Mouse (Mus musculus): ENCODE data around the gene Cpsf4. TPM values are rescaled to one million over a fixed set of nuclear protein-coding genes. Genes with fewer than 3 reads are reported as not detected.
"Not testable (repeated sequence)": the region's sequence is repeated elsewhere in the genome, so short reads cannot be mapped to it uniquely, and the experiment has no call there.

The Cpsf4 gene
- 58.1 and 58.4 TPM in 2 replicates for polyA plus RNA-seq (2016; fragmentation: Nextera tagmentation; extraction: Ambion mirVana)

DNA sequence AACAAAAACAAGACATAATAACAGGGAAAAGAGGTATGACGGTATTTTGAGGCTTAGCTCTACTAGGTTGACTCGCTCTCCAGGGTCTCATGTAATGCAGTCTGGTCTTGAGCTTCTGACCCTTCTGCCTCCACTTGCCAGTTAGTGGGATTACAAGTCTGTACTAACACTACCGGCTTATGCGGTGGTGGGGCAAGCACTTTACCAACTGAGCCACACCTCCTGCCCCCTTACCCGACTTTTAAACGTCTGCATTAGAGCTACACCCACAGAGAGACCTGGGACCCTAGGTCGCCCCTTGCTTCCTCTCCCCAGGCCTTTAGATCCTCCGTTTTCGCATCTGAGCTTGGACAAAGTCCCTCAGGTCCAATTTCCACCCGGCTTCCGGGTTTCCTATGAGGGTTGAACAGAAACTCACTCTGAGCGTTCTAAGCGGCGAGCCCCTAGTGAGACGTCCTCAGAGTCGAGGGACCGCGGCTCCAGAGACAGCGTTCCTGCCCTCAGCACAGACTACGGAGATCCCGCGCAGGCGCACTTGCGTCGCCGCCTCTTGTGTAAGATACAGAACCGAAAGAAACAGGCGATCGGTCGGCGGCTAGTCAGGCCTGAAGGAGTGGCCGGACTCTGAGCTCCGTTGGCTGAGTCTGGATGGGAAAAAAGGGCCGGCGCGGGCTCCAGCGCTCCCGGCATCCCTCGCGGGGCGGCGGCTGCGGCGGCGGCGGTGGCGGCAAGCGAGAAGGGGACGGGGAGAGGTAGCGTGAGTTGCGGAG lies at the start of gene Cpsf4, which contains the start of gene Ptcd1:
Gene Cpsf4 (plus strand): TSS at position 678 of the 770 bp plus-strand sequence.
Gene Ptcd1 (minus strand): TSS at position 573 of the 770 bp plus-strand sequence.
- no peaks in the 10 kb centered on the region for H3K27me3 ChIP-seq
- ATAC-seq (ENCODE audit: low FRiP score): peak; percentile 96
- H3K36me3 ChIP-seq: peaks cover 49% of the 10 kb centered on the region
- WGBS: under 1% methylated on average over 50 of the region's 51 CpGs
- H3K4me1 ChIP-seq: peaks cover 22% of the 10 kb centered on the region
- peak within 1 kb of the TSS; percentile 78 for H3K27ac ChIP-seq
- peak within 1 kb of the TSS; percentile 89 for H3K9ac ChIP-seq
- no peaks in the 10 kb centered on the region for H3K9me3 ChIP-seq (replicated peaks)
- H3K4me2 ChIP-seq (replicated peaks): peak within 1 kb of the TSS; percentile 93
- H3K4me3 ChIP-seq: peak within 1 kb of the TSS; percentile 92

DNA sequence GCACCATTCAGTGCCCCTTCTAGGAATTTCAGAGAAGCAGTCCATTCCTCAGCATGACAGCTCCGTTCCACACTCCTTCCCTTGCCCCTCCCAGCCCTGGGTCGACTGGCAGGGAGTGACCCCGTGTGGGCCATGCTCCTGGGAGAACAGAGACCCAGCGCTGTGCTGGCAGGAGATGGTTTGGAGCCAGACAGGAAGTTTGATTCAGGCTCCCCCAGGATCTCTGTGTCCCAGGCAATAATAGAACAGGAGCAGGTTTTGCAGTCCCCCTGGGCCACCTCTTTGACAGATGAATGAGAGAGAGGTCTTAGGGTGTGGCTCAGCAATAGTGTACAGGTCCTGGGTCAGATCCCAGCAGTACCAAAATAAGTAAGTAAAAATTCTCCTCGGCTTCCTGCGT lies 49.0 kb upstream of the Cpsf4 start:
- WGBS: 63% methylated on average over 6 of the region's 6 CpGs
- Histone ChIP-seq H3K4me3 (no peak overlapping the region), H3K27ac (no peak overlapping the region), H3K27me3 (peaks cover 26% of the 10 kb centered on the region), H3K9ac (no peak overlapping the region), H3K36me3 (peaks cover 1% of the 10 kb centered on the region), H3K4me1 (peaks cover 12% of the 10 kb centered on the region), H3K9me3 (replicated peaks) (peaks cover 4% of the 10 kb centered on the region; the same call in 1 of the 2 replicates), H3K4me2 (replicated peaks) (no peak overlapping the region)
- ATAC-seq (ENCODE audit: low FRiP score): no peak

DNA sequence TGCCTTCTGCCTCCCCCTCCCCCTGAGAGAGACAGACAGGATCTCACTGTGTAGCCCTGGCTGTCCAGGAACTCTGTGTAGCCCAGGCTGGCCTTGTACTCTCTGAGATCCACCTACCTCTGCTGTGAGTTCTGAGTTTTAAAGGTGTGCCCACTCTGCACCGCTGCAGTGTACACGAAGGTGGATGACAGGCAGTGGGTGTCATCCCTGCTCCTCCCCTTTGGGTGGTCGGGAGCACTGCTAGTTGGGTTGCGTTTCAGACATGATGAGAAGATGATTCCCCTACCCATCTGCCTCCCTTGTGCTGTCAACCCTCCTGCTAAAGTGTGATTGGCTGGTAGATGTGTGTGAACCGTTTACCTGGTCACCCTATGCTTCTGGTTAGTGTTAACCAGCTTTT lies 48.6 kb upstream of the Cpsf4 start:
- Histone ChIP-seq H3K4me1 (peaks cover 12% of the 10 kb centered on the region), H3K36me3 (peaks cover 5% of the 10 kb centered on the region), H3K9me3 (replicated peaks) (peaks cover 4% of the 10 kb centered on the region; the same call in 1 of the 2 replicates), H3K4me3 (no peak overlapping the region), H3K27ac (no peak overlapping the region), H3K9ac (no peak overlapping the region), H3K4me2 (replicated peaks) (no peak overlapping the region), H3K27me3 (peaks cover 25% of the 10 kb centered on the region)
- no peak for ATAC-seq (ENCODE audit: low FRiP score)
- 88% methylated on average over 5 of the region's 5 CpGs for WGBS

DNA sequence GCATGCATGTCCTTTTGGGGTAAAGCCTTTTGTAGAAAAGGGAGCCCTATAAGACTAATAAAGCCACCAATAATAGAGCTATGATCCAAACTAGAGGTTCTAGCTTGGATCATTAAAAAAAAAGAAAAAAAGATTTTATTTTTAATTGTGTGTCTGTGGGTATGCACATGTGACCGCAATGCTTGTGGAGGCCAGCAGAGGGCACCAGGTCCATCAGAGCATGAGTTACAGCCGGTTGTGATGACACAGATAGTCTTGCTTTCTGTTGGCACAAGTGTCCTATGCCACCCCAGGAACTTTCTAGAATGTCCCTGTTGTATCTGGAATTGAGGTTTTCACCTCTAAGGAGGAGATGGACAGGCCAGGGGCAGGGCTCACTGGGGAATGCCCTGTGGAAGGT lies 47.6 kb upstream of the Cpsf4 start:
- Histone ChIP-seq H3K36me3 (peaks cover 14% of the 10 kb centered on the region), H3K9me3 (replicated peaks) (peaks cover 4% of the 10 kb centered on the region; the same call in 1 of the 2 replicates), H3K27ac (no peak overlapping the region), H3K4me3 (no peak overlapping the region), H3K27me3 (peaks cover 16% of the 10 kb centered on the region), H3K9ac (no peak overlapping the region), H3K4me2 (replicated peaks) (no peak overlapping the region), H3K4me1 (peaks cover 6% of the 10 kb centered on the region)
- ATAC-seq (ENCODE audit: low FRiP score): no peak
- WGBS: 88% methylated on average over 2 of the region's 2 CpGs

DNA sequence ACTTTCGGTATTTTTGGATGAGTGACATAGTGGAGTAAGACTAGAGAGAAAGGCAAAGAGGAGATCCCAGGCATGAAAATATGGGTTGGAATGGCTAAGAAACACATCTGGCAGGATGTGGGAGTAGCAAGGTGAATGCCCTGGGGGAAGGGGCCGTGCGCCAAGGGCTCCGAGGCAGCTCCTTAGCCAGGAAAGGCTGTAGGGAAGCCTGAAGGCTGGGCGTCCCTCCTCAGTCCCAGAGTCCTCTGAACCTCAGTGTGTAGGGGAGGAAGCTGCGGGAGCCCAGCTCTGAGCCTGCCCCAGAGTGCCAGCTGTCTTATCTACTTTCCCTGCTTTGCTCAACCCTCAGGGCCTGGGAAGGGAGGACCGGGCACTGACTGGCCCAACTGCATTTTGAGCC lies 46.1 kb upstream of the Cpsf4 start:
- H3K27ac ChIP-seq: no peak overlapping the region
- peaks cover 1% of the 10 kb centered on the region; the same call in 1 of the 2 replicates for H3K27me3 ChIP-seq
- no peaks in the 10 kb centered on the region; the same call in 1 of the 2 replicates for H3K4me1 ChIP-seq
- no peak for ATAC-seq (ENCODE audit: low FRiP score)
- no peak overlapping the region for H3K9ac ChIP-seq
- H3K9me3 ChIP-seq (replicated peaks): peaks cover 4% of the 10 kb centered on the region; the same call in 1 of the 2 replicates
- H3K4me3 ChIP-seq: no peak overlapping the region
- 69% methylated on average over 7 of the region's 7 CpGs for WGBS
- H3K4me2 ChIP-seq (replicated peaks): no peak overlapping the region
- H3K36me3 ChIP-seq: peaks cover 29% of the 10 kb centered on the region

DNA sequence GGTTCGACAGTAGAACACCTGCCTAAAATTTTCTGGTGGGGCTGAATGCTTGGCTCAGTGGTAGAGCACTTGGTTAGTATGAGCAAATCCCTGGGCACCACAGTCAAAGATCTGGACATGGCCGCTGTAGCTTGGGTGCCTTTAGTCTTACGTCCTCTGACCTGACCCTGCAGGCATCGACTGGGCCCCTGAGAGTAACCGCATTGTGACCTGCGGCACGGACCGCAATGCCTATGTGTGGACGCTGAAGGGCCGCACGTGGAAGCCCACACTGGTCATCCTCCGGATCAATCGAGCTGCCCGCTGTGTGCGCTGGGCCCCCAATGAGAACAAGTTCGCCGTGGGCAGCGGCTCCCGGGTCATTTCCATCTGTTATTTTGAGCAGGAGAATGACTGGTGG lies 43.6 kb upstream of the Cpsf4 start:
- no peak for ATAC-seq (ENCODE audit: low FRiP score)

DNA sequence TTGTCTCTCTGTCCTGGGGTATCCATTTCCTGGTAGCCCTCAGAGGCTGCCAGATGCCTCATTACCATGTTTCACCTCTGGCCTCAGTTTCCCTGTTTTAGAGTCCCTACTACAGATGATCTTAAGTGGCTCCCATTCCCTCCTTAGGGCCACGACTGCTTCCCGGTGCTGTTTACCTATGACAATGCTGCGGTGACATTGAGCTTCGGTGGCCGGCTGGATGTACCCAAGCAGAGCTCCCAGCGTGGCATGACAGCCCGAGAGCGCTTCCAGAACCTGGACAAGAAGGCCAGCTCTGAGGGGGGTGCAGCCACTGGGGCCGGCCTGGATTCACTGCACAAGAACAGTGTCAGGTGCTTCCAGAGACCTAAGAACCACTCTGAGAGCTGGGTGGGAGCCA lies 40.4 kb upstream of the Cpsf4 start:
- H3K27me3 ChIP-seq: no peaks in the 10 kb centered on the region
- peaks cover 82% of the 10 kb centered on the region for H3K36me3 ChIP-seq
- no peak for ATAC-seq (ENCODE audit: low FRiP score)
- H3K9ac ChIP-seq: no peak overlapping the region
- 95% methylated on average over 9 of the region's 9 CpGs for WGBS
- H3K4me1 ChIP-seq: no peaks in the 10 kb centered on the region
- H3K27ac ChIP-seq: no peak overlapping the region
- no peaks in the 10 kb centered on the region for H3K9me3 ChIP-seq (replicated peaks)
- H3K4me3 ChIP-seq: no peak overlapping the region
- H3K4me2 ChIP-seq (replicated peaks): no peak overlapping the region

More for the DNA sequence above, 43.6 kb upstream of the Cpsf4 start:
- whole genome bisulfite sequencing: 96% methylated on average over 19 of the region's 19 CpGs
- peaks cover 50% of the 10 kb centered on the region for H3K36me3 ChIP-seq
- no peaks in the 10 kb centered on the region for H3K4me1 ChIP-seq
- no peak overlapping the region for H3K27ac ChIP-seq
- H3K4me3 ChIP-seq: no peak overlapping the region
- no peak overlapping the region for H3K9ac ChIP-seq
- H3K9me3 ChIP-seq (replicated peaks): peaks cover 4% of the 10 kb centered on the region; the same call in 1 of the 2 replicates
- H3K27me3 ChIP-seq: no peaks in the 10 kb centered on the region
- H3K4me2 ChIP-seq (replicated peaks): no peak overlapping the region

DNA sequence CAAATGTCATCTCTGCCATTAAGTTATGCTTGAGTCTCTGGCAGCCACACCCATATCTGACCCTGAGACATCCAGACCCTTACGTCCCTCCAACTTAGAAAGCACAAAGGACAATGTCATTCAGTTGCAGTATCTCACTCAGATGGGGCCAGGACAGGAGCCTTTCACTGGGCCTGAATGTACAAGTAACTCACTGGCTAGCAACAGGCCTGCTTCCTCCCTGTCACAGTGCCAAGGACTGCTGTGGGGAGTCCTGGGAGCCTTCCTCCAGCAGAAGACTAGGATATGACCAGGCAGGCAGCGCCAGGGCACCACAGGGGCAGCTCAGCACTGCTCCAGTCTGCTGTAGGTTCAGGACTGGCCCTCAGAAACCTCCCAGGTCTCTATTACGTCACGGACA lies 37.9 kb upstream of the Cpsf4 start:
- Histone ChIP-seq H3K9me3 (replicated peaks) (no peaks in the 10 kb centered on the region), H3K4me2 (replicated peaks) (no peak overlapping the region), H3K27ac (no peak overlapping the region), H3K36me3 (peaks cover 95% of the 10 kb centered on the region), H3K9ac (no peak overlapping the region), H3K27me3 (no peaks in the 10 kb centered on the region), H3K4me1 (no peaks in the 10 kb centered on the region), H3K4me3 (no peak overlapping the region)
- no peak for ATAC-seq (ENCODE audit: low FRiP score)
- WGBS: 91% methylated on average over 4 of the region's 4 CpGs

DNA sequence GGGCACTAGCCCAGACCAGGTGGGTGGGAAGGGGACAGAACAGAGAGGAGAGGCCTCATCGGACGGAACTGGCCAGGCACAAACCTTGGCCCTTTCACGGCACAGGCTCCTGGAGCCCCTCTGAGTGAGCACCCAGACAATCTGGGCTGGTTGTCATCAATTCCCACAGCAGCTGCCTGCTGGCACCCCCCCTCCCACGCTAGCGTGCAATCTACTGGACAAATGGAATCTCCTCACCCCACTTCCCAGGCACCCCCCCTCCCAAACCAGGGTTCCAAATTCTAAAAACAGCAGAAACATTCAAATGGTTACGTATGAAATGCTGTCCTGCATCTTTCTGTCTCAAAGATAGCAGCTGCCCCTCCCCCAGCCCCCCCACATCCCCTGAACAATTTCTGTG lies 37.2 kb upstream of the Cpsf4 start:
- H3K9me3 ChIP-seq (replicated peaks); H3K27me3 ChIP-seq; H3K4me1 ChIP-seq; H3K4me3 ChIP-seq; H3K4me2 ChIP-seq (replicated peaks); H3K9ac ChIP-seq; ATAC-seq (ENCODE audit: low FRiP score); H3K27ac ChIP-seq: not testable (repeated sequence)
- H3K36me3 ChIP-seq: peaks cover 95% of the 10 kb centered on the region
- 93% methylated on average over 4 of the region's 6 CpGs for WGBS

DNA sequence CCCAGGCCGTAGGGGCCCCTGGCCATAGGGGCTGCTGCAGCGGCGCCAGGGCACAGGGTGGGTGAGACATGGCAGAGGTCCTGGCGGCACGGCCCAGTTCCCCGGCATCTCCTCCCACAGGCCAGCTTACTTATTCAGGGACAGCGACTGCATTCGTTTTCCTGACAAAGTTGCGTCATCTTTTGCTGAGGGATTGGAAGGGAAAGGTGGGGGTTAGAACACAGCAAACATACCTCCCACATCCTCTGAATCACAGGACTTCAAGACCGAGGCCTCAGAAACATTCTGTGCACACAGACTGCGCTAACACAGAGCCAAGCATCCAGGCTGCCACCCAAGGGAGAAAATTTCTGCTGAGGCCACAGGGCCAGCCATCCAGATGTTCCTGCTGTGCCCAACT lies 36.8 kb upstream of the Cpsf4 start:
- Histone ChIP-seq H3K9me3 (replicated peaks) (no peaks in the 10 kb centered on the region), H3K4me2 (replicated peaks) (no peak overlapping the region), H3K4me1 (no peaks in the 10 kb centered on the region), H3K27ac (no peak overlapping the region), H3K27me3 (no peaks in the 10 kb centered on the region), H3K36me3 (peaks cover 95% of the 10 kb centered on the region), H3K9ac (no peak overlapping the region), H3K4me3 (no peak overlapping the region)
- 89% methylated on average over 11 of the region's 11 CpGs for WGBS
- no peak for ATAC-seq (ENCODE audit: low FRiP score)

DNA sequence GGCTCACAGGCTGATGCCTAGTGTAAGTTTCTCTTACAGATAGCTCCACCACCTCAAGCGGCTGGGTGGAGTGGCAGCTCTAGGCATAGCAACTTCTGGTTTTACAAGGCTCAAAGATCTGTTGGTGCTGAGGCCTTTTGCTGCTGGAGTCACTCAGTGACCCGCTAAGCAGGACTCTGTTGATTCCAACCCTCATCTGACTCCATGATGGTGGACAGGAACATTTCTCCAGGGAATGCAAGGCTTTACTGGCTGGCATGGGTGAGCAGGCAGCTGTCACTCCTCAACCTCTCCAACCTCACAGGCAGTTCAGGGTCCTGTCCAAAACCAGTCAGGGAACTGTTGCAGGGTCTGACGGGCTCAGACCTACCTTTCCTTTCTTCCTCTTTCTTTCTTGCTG lies 36.0 kb upstream of the Cpsf4 start:
- H3K27me3 ChIP-seq: no peaks in the 10 kb centered on the region
- H3K4me3 ChIP-seq: no peak overlapping the region
- H3K36me3 ChIP-seq: peaks cover 96% of the 10 kb centered on the region
- no peak overlapping the region for H3K27ac ChIP-seq
- 94% methylated on average over 3 of the region's 3 CpGs for WGBS
- H3K9me3 ChIP-seq (replicated peaks): no peaks in the 10 kb centered on the region
- no peak overlapping the region for H3K4me2 ChIP-seq (replicated peaks)
- ATAC-seq (ENCODE audit: low FRiP score): no peak
- H3K4me1 ChIP-seq: no peaks in the 10 kb centered on the region
- no peak overlapping the region for H3K9ac ChIP-seq

DNA sequence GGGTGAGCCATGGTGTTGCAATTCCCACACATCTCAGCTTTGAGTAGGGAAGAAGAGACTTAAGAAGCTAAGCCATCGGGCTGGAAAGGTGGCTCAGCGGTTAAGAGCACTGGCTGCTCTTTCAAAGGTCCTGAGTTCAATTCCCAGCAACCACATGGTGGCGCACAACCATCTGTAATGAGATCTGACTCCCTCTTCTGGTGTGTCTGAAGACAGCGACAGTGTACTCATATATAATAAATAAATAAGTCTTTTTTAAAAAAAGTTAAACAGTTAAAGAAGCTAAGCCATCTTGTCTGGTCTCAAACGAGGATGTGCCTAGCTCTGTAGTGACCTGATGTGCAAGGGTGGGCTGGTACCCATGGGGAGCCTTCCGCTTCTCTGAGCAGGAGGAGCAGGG lies 33.7 kb upstream of the Cpsf4 start:
- ATAC-seq (ENCODE audit: low FRiP score); H3K4me2 ChIP-seq (replicated peaks); H3K9ac ChIP-seq; H3K27me3 ChIP-seq; H3K4me3 ChIP-seq; H3K9me3 ChIP-seq (replicated peaks); H3K27ac ChIP-seq: not testable (repeated sequence)
- WGBS: 90% methylated on average over 6 of the region's 6 CpGs
- Histone ChIP-seq H3K36me3 (peaks cover 88% of the 10 kb centered on the region), H3K4me1 (peaks cover 12% of the 10 kb centered on the region)

DNA sequence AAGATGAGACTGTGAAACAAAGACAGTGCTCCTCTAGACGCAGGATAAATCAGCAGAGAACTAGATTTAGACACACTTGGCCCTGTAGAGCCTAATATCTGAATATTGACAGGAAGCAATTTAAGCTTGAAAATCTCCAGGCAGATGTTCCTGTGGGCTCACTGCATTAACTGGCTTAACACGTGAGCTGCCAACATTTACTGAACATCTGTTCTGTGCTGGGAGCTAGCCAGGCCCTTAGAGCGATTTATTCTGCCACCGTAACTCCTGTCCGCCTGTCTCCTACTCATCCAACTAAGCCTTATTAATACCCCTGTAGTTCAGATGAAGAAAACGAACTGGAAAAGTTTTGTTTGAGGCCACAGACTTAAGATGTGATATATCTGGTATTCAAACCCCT lies 28.2 kb upstream of the Cpsf4 start:
- Histone ChIP-seq H3K27me3 (no peaks in the 10 kb centered on the region), H3K4me1 (peaks cover 28% of the 10 kb centered on the region), H3K9ac (peak overlapping the region; percentile 88), H3K36me3 (peaks cover 57% of the 10 kb centered on the region), H3K9me3 (replicated peaks) (no peaks in the 10 kb centered on the region), H3K27ac (no peak overlapping the region), H3K4me2 (replicated peaks) (peak overlapping the region; percentile 87), H3K4me3 (peak overlapping the region; percentile 94)
- no peak for ATAC-seq (ENCODE audit: low FRiP score)
- WGBS: 20% methylated on average over 6 of the region's 6 CpGs
